Mouse (Mus musculus) cerebellum, adult (tissue): Measurements from ENCODE around the gene Twist1.

ENCODE experiments used
- ATAC-seq: cut with Nextera tagmentation; 2 replicates; pipeline ENCODE4 v1.9.2; 2017; ENCODE audit warnings: mild to moderate bottlenecking, moderate library complexity, mixed read lengths; ENCODE audit not compliant: insufficient number of reproducible peaks, low FRiP score, low TSS enrichment

The Twist1 gene

GRCm38 (mm10) chr12:33957400-33958240 is at the start of gene Twist1:
Gene Twist1 (plus strand): TSS chr12:33957671.
- no peak for ATAC-seq

- ATAC-seq: no peak
Observed at GRCm38 (mm10) chr12:33926751-33927150, 30.7 kb upstream of the Twist1 start.

GRCm38 (mm10) chr12:33927334-33928098 is 30.0 kb upstream of the Twist1 start:
- no peak for ATAC-seq

- ATAC-seq: no peak
Observed at GRCm38 (mm10) chr12:33928331-33929192, 28.9 kb upstream of the Twist1 start, which contains the start of gene Ferd3l. Gene Ferd3l (plus strand): TSS chr12:33928425.

- ATAC-seq: no peak
Observed at GRCm38 (mm10) chr12:33952843-33953242, 4.6 kb upstream of the Twist1 start.

GRCm38 (mm10) chr12:33954931-33955565 is 2.4 kb upstream of the Twist1 start:
- ATAC-seq: no peak

- ATAC-seq: no peak
Observed at GRCm38 (mm10) chr12:33955606-33956295, 1.7 kb upstream of the Twist1 start.

DNA sequence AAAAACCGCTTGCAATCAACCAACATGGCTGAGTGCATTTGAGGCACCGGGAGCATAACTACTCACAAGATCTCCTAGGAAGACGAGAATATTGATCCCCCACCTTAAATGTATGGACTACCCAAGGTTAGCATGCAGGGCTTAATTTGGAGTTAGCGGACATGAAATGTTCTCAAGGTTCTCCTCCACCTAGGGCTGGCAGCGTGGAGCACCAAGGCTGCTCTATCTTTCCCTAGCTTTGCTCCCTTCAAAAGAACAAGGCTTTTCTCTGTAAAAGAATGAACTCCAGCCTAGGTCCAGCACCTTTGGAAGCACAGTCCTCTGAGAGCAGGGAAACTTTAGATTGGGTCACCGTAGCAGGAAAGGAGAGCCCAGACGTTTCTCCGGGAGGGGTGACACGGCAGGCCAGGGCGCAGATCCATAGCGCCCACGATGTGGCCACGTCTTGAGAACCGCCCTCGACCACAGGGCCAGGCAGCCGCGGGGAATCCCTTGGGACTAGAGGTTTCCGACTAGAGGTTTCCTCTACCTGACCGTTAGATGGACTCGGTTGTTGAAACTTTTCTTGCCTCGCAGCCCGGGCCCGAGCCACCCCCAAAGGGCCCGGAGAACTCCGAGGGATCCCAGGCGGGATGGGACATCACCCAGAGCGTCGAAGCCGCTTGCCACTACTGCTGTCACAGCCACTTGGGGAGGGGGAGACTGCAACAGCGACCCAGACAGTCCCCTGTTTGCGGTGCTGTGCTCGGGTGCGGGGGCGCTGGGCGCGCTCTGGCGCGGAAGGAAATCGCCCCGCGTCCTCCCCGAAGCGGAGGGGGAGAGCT is 683 bp upstream of the Twist1 start:
- peak; percentile 36; the same call in 1 of the 2 replicates for ATAC-seq

GRCm38 (mm10) chr12:33958241-33959194 is 1.0 kb downstream of the Twist1 start:
- ATAC-seq: peak; percentile 20; the same call in 1 of the 2 replicates

- no peak for ATAC-seq
Observed at GRCm38 (mm10) chr12:33959206-33959605, 1.7 kb downstream of the Twist1 start.

DNA sequence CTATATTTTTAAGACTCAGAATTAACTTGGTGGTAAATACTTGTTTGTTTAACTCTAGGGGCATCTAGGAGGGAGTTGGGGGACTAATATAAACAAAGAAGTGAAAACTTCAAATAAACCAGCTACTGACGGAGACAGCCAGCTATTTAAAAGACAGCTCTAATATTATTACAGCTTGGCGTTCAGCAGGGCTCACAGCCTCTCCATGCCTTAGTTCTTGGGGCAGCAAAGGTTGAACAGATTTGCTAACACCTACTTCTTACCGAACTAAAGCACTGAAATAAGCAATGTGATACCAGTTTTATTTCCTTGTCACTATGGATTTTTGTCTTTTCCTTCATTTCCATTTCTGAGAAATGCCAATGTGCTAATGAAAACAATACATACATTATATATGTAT is 2.4 kb downstream of the Twist1 start:
- no peak for ATAC-seq

- no peak for ATAC-seq
Observed at GRCm38 (mm10) chr12:33961013-33961412, 3.5 kb downstream of the Twist1 start.

DNA sequence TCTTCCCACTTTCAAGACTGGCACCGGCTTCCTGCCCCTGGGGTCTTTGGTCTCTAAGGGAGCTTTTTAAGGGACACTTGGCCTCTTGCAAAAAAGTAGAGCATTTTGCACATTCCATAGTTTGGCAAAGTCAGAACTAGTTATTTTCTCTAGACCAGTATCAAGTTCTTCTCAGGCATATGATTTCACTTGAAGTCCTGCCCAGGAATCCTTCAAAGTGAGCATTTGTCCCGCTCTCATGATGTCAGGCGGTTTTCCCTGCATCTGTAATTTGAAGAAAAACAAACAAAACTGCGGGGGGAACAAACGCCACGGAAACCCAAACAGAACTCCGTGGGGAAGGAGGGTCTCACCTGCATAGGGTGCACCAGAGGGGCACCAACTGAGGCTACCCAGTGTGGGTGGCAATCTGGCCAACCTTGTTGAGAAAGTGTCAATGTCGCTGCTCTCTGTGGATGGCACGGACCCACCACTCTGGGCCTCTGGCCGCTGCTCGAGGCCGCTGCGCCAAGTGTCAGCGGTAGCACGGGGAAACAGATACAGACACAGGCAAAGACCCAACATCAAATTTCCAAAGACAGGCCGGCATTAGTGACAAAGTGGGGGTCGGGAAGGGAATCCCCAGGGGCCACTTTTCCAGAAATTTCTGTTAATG is 4.8 kb downstream of the Twist1 start:
- ATAC-seq: no peak

GRCm38 (mm10) chr12:33962773-33963130 is 5.3 kb downstream of the Twist1 start:
- no peak for ATAC-seq

- ATAC-seq: no peak
Observed at GRCm38 (mm10) chr12:33963671-33964369, 6.3 kb downstream of the Twist1 start.

DNA sequence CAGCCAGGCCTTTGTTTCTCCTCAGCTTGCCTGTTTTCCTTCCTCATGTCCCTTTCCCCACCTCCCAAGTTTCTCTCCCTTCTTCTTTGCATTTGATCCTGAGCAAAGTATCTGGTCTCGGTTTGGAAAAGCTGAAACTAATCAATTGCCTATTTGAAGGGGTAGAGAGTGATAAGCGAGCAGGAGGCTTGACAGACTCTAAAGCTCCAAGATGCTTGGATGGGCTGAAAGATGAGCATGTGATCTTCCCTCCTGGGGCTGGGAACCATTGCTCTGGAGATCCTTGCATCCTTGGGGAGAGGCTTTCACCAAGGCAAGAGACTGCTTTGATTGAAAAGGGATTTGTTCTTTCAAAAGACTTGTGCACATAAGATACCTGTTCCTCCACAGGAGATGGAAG is 7.0 kb downstream of the Twist1 start:
- ATAC-seq: no peak
